Mouse (Mus musculus) bone marrow macrophage, adult 2 months (primary cell): Measurements from ENCODE around the gene Olfr314.

ENCODE experiments used
- CTCF ChIP-seq: IDR thresholded peaks from 2 replicates; pipeline ENCODE4 v1.5.1; 2012; ENCODE audit warnings: low read depth, mild to moderate bottlenecking, low read length, moderate library complexity
- POLR2A ChIP-seq: IDR thresholded peaks from 2 replicates; pipeline ENCODE4 v1.6.1; 2012; ENCODE audit warnings: mild to moderate bottlenecking, low read depth, low read length, borderline replicate concordance

- no peak for TF ChIP-seq CTCF
- no peak for TF ChIP-seq POLR2A
Observed at GRCm38 (mm10) chr11:58815676-58816075, 32.9 kb downstream of the Olfr314 start.
